Mouse (Mus musculus) megakaryocyte-erythroid progenitor cell, adult 5-6 weeks (primary cell): ENCODE results near the gene Olfr1336. TPM values are rescaled to one million over a fixed set of nuclear protein-coding genes. Genes with fewer than 3 reads are reported as not detected.
"Not testable (repeated sequence)": the region's sequence is repeated elsewhere in the genome, so short reads cannot be mapped to it uniquely, and the experiment has no call there.

Source experiments
- ATAC-seq: replicated peaks from 2 replicates; pipeline ENCODE4 v1.8.0; 2016; ENCODE audit warnings: mild to moderate bottlenecking, inconsistent platforms; ENCODE audit not compliant: severe bottlenecking, poor library complexity, low FRiP score, low TSS enrichment
- total RNA-seq, 2 experiments: library from RNA; stranded (forward) in 1 of 2; stranded (reverse) in 1 of 2; fragments of 200-1000, 215-1000 nt in 1 of 2; fragments of >200 nt in 1 of 2; fragmentation: Nextera tagmentation in 1 of 2; gene quantifications; 2 replicates each; pipeline ENCODE4 v1.2.3; 2014 to 2017

Olfr1336 gene
- total RNA-seq (2014; fragmentation: Nextera tagmentation) (not detected in 2 replicates), total RNA-seq (2017) (not detected in 2 replicates)

DNA sequence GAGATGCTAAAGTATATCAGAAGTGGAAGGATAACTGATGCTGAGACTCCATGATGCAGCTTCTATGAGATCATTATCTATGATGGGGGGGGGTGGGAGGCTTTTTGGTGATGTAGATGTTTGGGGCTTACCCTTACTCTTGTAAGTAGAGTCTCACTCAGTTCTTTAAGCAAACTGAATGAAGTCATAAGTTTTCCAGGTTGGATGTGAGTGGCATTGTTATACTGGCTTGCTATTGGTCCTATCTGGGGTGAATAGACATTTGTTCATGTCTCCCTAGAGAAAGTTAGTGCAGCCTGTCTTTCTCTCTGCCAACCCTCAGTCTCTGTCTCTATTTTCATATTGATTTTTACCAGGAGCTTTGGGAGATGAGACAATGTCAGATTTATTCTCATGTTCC is at the start of gene Olfr1336:
Gene Olfr1336 (plus strand): TSS at position 301 of the 400 bp plus-strand sequence.
- no peak for ATAC-seq

DNA sequence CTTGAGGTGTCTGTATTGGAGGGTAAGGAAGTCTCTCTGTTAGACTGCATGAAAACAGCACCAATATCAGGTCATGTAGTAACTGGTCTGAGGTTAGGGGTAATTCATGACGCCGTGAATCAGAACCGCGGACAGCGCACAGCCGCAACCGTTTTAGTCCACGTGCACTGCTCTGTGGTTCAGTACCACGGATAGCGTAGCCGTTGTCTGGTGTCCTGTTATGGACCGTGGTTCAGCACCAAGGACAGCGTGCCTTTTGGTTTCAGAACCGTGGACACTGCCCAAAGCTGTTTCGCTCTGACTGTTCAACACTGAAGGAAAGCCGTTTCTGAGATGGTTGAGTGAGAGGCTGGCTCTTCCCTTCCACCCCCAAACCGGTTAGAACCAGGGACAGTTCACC is 45.9 kb upstream of the Olfr1336 start, which contains the start of gene Gm20715:
Gene Gm20715 (plus strand): TSS at position 235 of the 400 bp plus-strand sequence.
- peak; percentile 99 for ATAC-seq

DNA sequence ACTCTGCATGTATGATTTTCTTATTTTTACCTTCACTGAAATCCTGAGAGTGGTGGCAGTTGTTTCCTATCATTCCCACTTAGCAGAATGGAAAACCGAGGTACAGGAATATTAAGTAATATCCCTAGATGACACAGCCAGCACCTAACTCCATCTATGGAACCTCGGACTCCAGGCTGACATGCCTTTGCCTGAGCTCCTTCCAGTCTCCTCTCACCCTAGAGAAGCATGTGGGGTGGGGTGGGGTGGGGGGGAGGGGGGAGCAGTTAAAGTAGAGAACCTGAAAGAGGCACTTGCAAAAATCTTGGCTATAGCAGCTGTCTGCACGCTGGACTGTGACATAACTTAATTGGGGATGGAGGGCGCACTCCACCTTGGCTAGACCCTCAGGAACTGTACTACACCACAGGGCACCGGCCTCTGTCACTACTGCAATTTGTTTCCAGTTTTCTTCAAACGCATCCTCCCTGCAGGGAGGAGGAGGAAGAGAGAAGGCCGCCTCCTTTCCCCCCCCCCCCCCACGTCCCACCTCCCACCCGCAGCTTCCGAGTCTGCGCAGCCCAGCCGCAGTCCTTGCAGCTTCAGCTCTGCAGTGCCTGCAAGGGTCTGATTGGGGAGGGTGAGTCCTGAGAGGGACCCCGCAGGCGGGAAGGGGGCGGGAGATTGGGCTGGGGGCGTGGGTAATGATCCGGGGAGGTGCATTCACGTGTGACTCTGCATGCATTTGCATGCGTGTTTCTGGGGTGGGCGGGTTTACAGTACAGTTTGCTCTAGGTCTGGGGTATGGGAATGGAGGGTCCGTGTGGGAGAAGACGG is 41.1 kb upstream of the Olfr1336 start:
- no peak for ATAC-seq

DNA sequence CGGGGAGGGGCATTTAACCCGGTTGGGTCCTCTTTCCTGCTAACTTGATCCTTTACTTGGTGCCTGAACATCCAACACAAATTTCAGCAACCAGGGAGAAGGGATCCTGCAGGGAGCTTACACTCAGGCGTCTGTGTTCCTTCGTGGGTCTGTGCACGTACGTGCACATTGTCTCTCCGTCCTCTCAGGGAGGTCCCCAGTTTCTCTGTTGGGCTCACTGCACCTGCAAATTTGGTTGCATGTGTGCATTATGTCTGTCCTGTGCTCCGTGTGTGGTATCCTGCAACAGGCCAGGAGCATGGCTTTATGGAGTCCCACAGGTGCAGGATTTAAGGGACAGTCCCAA is 40.6 kb upstream of the Olfr1336 start:
- ATAC-seq = no peak

DNA sequence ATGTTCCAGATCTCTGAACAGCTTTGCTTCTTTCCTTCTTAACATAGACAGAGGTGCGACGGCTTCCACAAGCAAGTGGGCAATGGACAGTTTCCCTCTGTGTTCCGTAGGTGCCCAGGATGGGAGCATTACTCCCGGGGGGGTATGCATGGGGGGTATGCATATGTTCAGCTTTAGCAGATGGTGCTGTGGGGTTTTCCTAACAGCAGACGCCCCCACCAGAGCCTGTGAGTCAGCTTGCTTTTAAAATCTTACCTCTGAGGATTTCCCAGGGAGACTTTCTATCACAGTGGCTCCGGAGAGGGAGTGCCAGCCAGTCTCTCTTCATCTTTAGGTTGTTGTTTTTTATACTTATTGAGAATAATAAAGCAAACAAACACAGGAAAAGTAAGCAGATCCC is 36.1 kb upstream of the Olfr1336 start:
- ATAC-seq = no peak

DNA sequence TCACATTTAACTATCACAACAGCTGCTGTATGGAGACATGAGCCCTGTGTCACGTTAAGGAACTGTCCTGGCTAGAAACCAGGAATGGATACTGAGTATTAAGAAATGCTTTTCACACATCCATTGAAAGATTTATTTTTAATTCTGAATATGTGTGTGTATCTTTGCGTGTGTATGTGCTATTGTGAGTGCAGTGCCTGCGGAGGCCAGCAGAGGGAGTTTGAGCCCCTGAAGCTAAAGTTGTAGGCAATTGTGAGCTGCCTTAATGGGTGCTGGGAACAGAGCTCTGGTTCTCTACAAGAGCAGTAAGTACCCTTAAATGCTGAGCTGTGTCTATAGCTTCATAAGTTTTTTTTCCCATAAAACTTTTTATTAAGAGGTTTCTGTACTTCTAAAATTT is 26.6 kb upstream of the Olfr1336 start:
- no peak for ATAC-seq

DNA sequence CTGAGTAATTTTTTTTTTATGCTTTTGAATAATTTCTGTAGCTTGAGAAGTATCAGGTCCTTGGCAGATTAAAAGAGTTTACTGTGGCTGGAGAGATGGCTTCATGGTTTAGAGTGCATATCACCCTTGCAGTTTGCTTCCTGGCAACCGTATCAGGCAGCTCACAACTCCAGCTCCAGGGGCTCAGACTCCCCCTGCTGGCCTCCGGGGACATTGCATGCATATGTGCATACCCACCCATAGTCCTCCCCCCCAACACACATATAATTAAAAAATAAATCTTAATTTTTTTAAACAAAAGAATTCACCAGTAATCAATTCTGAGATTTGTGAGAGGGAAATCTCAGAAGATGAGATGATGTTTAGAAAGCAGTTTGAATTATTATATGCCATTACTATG is 25.6 kb upstream of the Olfr1336 start:
- ATAC-seq = peak; percentile 86

DNA sequence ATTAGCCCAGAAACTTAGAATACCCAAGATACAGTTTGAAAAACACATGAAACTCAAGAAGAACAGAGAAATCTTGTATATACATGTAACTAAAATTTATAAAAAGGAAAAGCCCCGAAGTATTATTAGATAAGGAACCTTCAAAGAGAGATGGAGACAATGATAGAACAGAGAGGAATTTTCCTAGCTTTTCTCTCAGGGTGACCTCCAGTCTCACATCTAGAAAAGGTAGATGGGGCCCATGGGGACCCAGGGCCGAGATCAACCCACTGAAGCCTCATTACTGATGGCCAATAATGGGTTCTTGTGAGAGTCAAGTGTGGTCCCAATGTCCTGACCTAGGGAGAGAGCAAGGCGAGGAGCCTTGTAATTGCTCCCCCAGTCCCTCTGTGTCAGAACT is 17.6 kb upstream of the Olfr1336 start, which contains the start of gene Olfr1344:
Gene Olfr1344 (plus strand): TSS at position 301 of the 400 bp plus-strand sequence.
- ATAC-seq = no peak

DNA sequence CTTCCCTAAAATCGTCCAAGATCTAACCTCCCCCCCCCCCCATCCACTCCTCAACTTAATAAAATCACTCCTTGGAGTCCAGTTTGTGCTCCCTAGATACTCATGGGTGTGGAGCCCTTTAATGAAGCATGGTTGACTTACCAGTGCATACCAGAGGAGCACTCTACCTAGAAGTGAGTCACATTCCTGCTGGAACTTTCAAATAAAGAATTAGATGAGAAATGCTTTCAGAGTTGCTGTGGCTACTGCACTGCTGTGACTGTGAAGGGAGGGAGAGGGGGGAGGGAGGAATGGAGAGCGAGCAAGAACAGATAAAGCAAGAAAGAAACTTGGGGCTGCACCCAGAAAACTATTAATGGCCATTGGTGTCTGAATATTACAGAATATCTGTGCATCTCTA is 14.8 kb upstream of the Olfr1336 start:
- ATAC-seq = no peak

DNA sequence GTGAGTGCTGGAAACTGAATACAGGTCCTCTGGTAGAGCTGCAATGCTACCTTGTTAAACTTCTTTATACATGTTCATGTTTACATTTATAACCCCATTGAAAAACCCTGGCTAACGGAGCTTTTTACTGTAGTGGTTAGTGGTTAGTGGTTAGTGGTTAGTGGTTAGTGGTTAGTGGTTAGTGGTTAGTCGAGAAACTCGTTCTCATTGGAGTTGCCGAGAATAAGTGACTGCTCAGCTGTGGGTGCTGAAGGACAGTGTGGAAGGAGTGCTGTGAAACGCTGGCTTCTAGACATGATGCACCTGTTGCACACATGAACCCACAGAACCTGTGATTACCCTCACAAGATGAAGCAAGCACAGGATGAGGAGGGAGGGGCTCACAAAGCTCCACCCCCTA is 8.2 kb upstream of the Olfr1336 start:
- no peak for ATAC-seq

DNA sequence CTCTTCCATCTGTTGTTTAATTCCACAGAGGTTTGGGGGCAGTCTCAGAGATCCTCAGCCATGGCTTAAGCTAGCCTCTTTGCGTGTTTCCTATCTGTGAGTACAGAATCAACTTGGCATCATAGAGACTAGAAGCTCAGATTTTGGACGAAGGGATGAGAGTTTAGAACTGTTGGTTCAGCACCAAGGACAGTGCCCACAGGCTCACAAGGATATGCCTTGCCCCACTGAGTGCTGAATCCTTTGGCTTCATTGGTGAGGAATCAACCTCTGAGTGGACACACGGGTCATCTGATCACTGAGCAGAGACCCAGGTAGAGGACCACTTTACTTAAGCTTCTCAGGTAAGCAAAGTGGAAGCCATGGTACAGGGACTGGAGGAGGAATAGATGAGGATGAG is 431 bp downstream of the Olfr1336 start:
- ATAC-seq = no peak

DNA sequence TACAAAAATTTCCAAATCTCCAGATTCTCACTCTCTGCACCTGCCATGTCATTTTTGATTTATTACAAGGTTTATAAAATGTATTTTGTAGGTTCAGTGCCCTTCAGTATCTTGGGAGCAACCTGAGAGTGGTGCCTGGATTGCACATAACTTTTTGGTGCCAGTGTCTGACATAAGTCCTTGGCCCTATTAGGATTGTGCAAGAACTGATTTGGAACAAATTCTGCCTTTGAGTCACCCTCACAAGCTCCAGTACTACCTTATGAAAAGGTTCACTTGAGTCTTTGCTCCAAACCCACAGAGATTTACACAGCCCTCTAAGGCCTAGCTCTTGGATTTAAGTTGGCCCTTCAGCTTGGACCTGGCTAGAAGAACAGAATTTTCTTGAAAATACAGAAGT is 11.0 kb downstream of the Olfr1336 start, which contains the start of gene Olfr1346:
Gene Olfr1346 (plus strand): TSS at position 151 of the 400 bp plus-strand sequence.
- ATAC-seq = no peak

DNA sequence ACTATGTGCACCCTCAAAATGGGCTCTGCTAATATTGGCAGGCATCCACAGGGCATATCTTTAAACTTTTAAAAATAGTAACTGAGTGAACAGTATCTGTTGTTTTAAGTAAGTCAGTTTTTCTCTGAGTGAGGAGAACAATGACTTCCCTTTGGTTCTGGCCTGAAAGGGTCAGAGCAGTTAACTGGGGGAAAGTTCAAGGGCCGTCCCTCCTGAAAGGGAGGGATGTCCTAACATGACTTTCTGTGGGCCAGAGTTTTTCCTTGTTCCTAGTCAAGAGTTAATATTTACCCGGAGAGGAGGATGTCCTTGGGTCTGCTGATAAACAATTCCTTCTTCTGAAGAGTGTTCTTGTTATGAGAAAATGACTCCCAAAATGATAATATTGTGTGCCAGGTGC is 21.7 kb downstream of the Olfr1336 start:
- ATAC-seq = not testable (repeated sequence)

DNA sequence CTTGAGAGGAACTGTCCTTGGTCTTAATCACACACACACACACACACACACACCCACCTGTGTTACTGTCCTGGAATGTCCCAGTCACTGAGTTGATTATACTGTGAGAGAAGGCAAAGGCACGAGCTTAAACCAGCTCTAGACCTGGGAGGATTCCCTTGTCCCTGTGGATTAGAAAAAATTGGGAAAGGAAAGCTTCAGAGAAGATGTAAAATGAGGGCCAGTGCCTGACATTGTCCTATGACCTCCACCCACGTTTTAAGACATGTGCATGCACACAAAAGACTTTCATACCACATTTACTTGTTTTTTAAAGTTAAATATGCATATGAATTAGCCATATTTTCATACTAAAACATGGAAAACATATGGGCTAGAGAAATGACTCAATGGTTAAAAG is 30.9 kb downstream of the Olfr1336 start, which contains the start of gene Olfr5:
Gene Olfr5 (minus strand): TSS at position 101 of the 400 bp plus-strand sequence.
- no peak for ATAC-seq

DNA sequence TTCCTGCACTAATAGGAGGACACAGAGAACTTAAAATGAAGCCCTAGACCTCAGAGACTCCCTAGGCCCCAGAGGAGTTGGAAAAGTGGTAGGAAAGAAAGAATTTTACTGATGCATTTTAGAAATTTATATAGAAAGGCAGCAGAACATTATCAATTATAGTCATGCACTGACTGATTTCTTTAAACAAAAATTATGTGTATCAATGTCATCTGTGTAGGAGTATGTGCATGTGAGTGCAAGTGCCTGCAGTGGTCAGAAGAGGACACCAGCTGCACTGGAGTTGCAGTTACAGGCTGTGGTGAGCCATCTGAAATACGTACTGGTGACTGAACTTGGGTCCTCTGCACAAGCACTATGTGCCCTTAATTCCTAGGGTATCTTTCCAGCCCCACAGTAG is 43.7 kb downstream of the Olfr1336 start, which contains the start of gene Olfr1347:
Gene Olfr1347 (minus strand): TSS at position 101 of the 400 bp plus-strand sequence.
- no peak for ATAC-seq

DNA sequence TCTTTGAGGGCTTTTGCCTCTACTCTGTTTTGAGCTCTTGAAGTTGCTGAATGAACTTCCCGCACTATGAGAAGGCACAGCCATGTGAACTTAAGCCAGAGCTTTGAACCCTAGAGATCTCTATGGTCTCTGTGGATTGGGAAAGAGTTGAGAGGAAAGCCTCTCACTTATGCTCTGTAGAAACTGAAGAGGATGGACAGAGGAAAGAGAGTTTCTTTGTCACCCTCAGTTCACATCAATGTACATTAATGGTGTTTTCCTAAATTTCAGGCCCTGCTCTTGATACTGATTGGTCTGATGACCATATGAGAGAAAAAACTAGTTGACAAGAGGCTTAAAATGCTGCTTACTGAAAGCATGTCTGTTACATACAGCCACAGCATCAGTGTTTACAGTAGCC is 52.7 kb downstream of the Olfr1336 start, which contains the start of gene Olfr1348:
Gene Olfr1348 (minus strand): TSS at position 101 of the 400 bp plus-strand sequence.
- no peak for ATAC-seq

Other genes with a start within 250 kb of the Olfr1336 start
- not detected in 2 replicates for gene Zscan5b, start 233.9 kb upstream of the Olfr1336 start, total RNA-seq (2014; fragmentation: Nextera tagmentation)
- not detected in 2 replicates for gene Zscan5b, start 233.9 kb upstream of the Olfr1336 start, total RNA-seq (2017)
- gene Epp13, start 203.5 kb upstream of the Olfr1336 start, total RNA-seq (2014; fragmentation: Nextera tagmentation) = not detected in 2 replicates
- gene Epp13, start 203.5 kb upstream of the Olfr1336 start, total RNA-seq (2017) = not detected in 2 replicates
- 2.5 and 3.5 TPM in 2 replicates for gene Zfp667, start 169.6 kb upstream of the Olfr1336 start, total RNA-seq (2014; fragmentation: Nextera tagmentation)
- 2.5 and 4.7 TPM in 2 replicates for gene Zfp667, start 169.6 kb upstream of the Olfr1336 start, total RNA-seq (2017)
- gene Zfp583, start 124.9 kb upstream of the Olfr1336 start, total RNA-seq (2014; fragmentation: Nextera tagmentation) = 2.8 and 5.2 TPM in 2 replicates
- 2.5 and 6.4 TPM in 2 replicates for gene Zfp583, start 124.9 kb upstream of the Olfr1336 start, total RNA-seq (2017)
- gene Gm3854, start 112.4 kb upstream of the Olfr1336 start, total RNA-seq (2014; fragmentation: Nextera tagmentation) = 0.11 and 0.87 TPM in 2 replicates
- 0.30 and 1.1 TPM in 2 replicates for gene Gm3854, start 112.4 kb upstream of the Olfr1336 start, total RNA-seq (2017)
- 2.8 and 7.0 TPM in 2 replicates for gene Zfp78, start 92.9 kb upstream of the Olfr1336 start, total RNA-seq (2014; fragmentation: Nextera tagmentation)
- 3.6 and 3.7 TPM in 2 replicates for gene Zfp78, start 92.9 kb upstream of the Olfr1336 start, total RNA-seq (2017)
- 0.49 and 1.4 TPM in 2 replicates for gene Zfp28, start 72.9 kb upstream of the Olfr1336 start, total RNA-seq (2014; fragmentation: Nextera tagmentation)
- gene Zfp28, start 72.9 kb upstream of the Olfr1336 start, total RNA-seq (2017) = 0.89 and 6.2 TPM in 2 replicates
- gene Smim17, start 57.5 kb upstream of the Olfr1336 start, total RNA-seq (2014; fragmentation: Nextera tagmentation) = not detected in 2 replicates
- gene Smim17, start 57.5 kb upstream of the Olfr1336 start, total RNA-seq (2017) = not detected in 2 replicates
- not detected in 2 replicates for gene Gm20715, start 45.9 kb upstream of the Olfr1336 start, total RNA-seq (2014; fragmentation: Nextera tagmentation)
- not detected in 2 replicates for gene Gm20715, start 45.9 kb upstream of the Olfr1336 start, total RNA-seq (2017)
- not detected in 2 replicates for gene Olfr1344, start 17.5 kb upstream of the Olfr1336 start, total RNA-seq (2014; fragmentation: Nextera tagmentation)
- gene Olfr1344, start 17.5 kb upstream of the Olfr1336 start, total RNA-seq (2017) = not detected in 2 replicates
- gene Olfr1346, start 10.9 kb downstream of the Olfr1336 start, total RNA-seq (2014; fragmentation: Nextera tagmentation) = not detected in 2 replicates
- not detected in 2 replicates for gene Olfr1346, start 10.9 kb downstream of the Olfr1336 start, total RNA-seq (2017)
- gene Olfr5, start 30.8 kb downstream of the Olfr1336 start, total RNA-seq (2014; fragmentation: Nextera tagmentation) = not detected in 2 replicates
- gene Olfr5, start 30.8 kb downstream of the Olfr1336 start, total RNA-seq (2017) = not detected in 2 replicates
- not detected in 2 replicates for gene Olfr1347, start 43.6 kb downstream of the Olfr1336 start, total RNA-seq (2014; fragmentation: Nextera tagmentation)
- not detected in 2 replicates for gene Olfr1347, start 43.6 kb downstream of the Olfr1336 start, total RNA-seq (2017)
- not detected in 2 replicates for gene Olfr1348, start 52.6 kb downstream of the Olfr1336 start, total RNA-seq (2014; fragmentation: Nextera tagmentation)
- not detected in 2 replicates for gene Olfr1348, start 52.6 kb downstream of the Olfr1336 start, total RNA-seq (2017)
- gene Olfr1349, start 66.8 kb downstream of the Olfr1336 start, total RNA-seq (2014; fragmentation: Nextera tagmentation) = not detected in 2 replicates
- not detected in 2 replicates for gene Olfr1349, start 66.8 kb downstream of the Olfr1336 start, total RNA-seq (2017)
- gene Olfr1350, start 108.7 kb downstream of the Olfr1336 start, total RNA-seq (2014; fragmentation: Nextera tagmentation) = not detected in 2 replicates
- gene Olfr1350, start 108.7 kb downstream of the Olfr1336 start, total RNA-seq (2017) = not detected in 2 replicates
- gene Zim1, start 240.3 kb downstream of the Olfr1336 start, total RNA-seq (2014; fragmentation: Nextera tagmentation) = not detected in 2 replicates
- not detected in 2 replicates for gene Zim1, start 240.3 kb downstream of the Olfr1336 start, total RNA-seq (2017)